Mouse (Mus musculus) CD4-positive, CD25-positive, alpha-beta regulatory T cell, adult 2 months (primary cell): ENCODE measurements around the gene Gart.
"Not testable (repeated sequence)": the region's sequence is repeated elsewhere in the genome, so short reads cannot be mapped to it uniquely, and the experiment has no call there.

Experiments
- DNase-seq: peaks from one replicate; pipeline ENCODE4 v3.0.0-alpha.2; 2012; ENCODE audit warnings: low read depth, low spot score

Gart gene

GRCm38 (mm10) chr16:91648220-91648550, 1.4 kb upstream of the Gart start:
- peak; percentile 76 for DNase-seq

- peak; percentile 98 for DNase-seq
Observed at GRCm38 (mm10) chr16:91647461-91648219, 888 bp upstream of the Gart start, which contains the start of gene Son. Son (plus strand) TSS chr16:91647506.

DNA sequence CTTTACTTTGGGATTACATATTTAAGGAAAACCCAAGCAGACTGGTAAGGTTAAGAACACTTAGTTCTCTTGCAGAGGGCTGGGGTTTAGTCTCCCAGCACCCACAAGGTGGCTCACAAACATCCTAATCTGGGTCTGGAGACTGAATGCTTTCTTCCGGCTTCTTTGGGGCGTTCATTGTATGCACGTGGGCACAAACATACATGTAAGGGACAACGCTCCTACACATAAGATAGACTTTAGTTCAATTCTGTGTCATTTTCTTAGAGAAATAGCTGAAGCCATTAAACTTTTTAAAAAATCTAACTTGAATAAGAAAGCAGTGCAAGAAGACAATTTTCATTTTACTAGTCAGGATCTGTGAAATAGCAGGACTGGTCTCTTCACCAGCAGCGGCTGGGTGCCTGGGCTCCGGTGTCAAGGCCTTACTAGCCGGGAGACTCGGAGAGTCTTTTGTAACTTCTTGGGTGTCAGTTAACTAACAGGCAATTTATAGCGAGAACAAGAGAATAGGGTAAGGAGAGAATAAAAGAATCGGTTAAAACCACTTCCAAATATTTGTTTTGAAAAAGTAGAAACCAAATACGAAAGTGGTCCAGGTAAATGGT, 653 bp downstream of the Gart start:
- DNase-seq, result peak; percentile 80

- not testable (repeated sequence) for DNase-seq
Observed at GRCm38 (mm10) chr16:91645420-91645819, 1.3 kb downstream of the Gart start.

DNA sequence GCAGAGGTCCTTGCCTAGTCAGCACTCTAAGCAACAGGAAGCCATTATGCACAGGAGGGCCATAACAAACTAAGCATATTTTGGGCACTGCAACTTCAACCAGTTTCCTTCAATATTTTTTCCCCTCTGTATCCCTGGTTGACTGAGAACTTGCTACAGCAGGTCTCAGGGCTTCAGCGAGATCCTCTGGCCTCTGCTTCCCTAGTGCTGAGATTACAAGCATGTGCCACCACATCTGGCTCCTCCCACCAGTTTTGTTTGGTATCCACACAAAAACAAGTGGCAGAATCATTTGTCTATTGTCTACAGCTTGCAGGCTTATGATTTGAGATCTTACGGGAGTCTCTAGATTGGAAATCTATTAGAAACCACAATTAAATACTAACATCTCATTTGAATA, 1.9 kb downstream of the Gart start:
- no peak for DNase-seq

- no peak for DNase-seq
Observed at GRCm38 (mm10) chr16:91640171-91640570, 6.6 kb downstream of the Gart start.

- DNase-seq, result no peak
Observed at GRCm38 (mm10) chr16:91639636-91640035, 7.1 kb downstream of the Gart start.

DNA sequence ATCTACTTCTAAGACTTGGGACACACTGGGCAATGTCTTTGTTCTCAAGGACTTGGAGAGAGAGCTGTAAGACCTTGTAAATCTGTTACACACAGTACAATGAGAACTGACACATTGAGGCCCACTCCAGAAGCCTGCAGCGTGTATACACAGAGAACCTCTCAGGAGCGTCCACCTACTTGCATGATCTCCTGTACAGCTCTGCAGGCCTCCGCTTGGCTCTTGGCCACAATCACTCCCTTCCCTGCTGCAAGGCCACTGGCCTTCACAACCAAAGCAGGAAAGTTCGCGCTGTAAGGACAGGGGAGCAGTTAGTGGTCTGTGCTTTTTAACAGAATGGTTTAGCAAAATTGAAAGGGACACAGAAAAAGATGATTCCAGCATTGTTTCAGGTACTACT, 7.6 kb downstream of the Gart start:
- DNase-seq, result no peak

GRCm38 (mm10) chr16:91633641-91634040, 13.1 kb downstream of the Gart start:
- DNase-seq, result no peak

DNA sequence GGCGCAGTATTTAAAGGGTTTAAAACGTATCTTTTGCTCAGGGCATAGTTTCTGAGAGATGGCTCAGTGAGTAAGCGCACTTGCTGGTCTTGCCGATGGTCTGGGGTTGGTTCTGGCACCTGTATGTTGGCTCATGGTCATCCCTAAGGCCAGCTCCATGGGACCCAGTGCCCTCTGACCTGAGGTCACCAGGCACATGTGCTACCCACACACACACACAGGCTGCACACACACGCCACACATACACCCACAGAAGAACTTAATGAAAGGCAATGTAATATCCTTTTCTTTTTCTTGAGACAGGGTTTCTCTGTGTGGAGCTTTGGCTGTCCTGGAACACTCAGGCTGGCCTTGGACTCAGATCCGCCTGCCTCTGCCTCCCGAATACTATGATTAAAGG, 13.8 kb downstream of the Gart start:
- no peak for DNase-seq

DNA sequence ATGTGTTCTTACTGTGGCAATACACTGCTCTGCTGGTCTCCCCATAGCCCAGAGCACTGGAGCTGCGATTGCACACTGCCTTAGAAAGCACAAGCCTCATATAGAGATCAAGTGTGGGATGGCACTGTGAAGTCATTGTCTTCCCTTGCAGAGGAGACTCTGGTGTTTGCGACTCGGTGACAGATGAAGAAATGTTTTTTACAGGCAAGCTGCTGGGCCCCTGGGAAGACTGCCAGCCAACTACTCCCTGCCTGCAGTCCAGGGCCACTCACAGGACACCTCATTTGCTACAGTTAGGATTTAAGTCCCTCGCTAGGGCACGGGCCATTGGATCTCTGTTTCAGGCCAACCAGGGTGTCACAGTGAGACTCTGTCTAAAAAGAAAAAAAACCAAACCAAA, 14.3 kb downstream of the Gart start:
- no peak for DNase-seq

DNA sequence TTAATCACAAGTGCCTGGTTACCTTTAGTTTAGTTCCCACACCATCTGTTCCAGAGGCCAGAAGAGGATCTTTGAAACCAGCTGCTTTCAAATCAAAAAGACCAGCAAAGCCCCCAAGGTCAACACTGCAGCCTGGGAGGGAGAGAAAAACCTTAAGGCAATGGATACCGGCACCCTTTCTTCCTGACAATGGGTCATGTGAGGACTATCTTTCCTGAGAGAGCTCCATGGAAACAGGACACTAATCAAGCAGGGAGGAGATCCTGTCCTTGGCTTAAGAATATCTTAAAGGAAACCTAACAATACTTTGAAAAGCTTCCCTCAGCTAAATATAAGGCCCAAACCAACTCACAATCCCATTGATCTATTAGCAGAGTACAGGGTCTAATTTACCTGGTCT, 16.2 kb downstream of the Gart start:
- no peak for DNase-seq

DNA sequence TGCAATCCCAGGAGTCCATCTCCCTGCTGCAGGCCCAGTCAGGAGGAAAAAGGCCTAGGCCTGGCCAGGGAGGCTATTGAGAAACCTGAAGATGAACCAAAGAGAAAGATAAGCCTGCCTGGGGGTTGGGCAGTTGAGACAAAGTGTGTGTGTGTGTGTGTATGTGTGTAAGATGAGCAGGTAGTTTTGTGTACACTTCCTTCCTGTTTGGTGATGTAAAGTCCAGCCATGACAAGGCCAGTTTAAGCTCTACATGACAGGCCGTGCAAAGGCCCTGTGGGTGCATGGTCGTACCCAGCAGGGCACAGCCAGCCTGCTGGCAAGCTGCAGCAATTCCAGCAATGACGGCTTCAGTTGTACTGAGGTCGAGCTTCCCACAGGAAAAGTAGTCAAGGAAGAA, 17.0 kb downstream of the Gart start:
- no peak for DNase-seq

GRCm38 (mm10) chr16:91628673-91629072, 18.1 kb downstream of the Gart start:
- no peak for DNase-seq

DNA sequence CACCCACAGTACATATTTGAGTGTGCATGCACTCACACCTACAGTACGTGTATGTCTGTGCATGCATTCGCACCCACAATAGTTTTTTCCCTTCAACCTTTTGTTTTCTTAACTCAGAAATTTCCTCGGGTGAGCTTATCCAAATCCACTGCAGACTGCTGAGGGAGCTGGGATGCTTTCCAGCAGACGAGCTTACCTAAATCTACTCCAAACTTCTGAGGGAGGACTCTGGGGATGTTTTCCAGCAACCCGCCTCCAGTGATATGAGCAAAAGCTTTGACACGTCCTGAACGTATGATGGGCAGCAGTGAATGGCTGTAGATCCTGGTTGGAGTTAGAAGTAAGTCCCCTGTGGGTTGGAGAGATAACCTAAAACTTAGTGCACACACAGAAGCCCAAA, 18.9 kb downstream of the Gart start:
- no peak for DNase-seq

GRCm38 (mm10) chr16:91623074-91623473, 23.7 kb downstream of the Gart start:
- no peak for DNase-seq

GRCm38 (mm10) chr16:91620991-91621390, 25.8 kb downstream of the Gart start:
- DNase-seq, result no peak

DNA sequence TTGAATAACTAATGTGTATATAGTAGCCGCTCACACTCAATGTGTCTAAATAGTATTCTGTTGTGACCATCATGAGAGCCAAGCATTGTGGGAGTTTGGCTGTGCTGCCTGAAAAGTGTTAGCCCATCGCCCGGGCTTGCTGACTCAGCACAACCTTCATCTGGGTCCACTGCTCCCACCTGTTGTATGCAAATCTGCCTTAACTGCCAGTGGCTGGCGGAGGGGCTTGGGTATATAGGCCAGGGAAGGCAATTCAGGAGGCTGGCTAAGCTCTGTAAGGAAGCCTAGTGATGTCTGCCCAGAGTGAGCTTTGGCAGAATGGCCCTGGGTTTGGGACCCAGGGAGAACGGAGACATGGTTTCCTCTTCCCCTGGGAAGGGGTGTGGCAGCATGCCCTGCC, 26.6 kb downstream of the Gart start:
- DNase-seq, result no peak

GRCm38 (mm10) chr16:91618511-91619501, 27.9 kb downstream of the Gart start, which contains the start of gene Dnajc28:
Dnajc28 (minus strand) TSS chr16:91619026.
- peak; percentile 86 for DNase-seq

GRCm38 (mm10) chr16:91614552-91614951, 32.2 kb downstream of the Gart start:
- DNase-seq, result no peak

GRCm38 (mm10) chr16:91612525-91612924, 34.2 kb downstream of the Gart start:
- no peak for DNase-seq

- DNase-seq, result no peak
Observed at GRCm38 (mm10) chr16:91611248-91611647, 35.5 kb downstream of the Gart start.
